Mouse (Mus musculus): ENCODE measurements around the gene Rhoj.

Gene Rhoj

DNA sequence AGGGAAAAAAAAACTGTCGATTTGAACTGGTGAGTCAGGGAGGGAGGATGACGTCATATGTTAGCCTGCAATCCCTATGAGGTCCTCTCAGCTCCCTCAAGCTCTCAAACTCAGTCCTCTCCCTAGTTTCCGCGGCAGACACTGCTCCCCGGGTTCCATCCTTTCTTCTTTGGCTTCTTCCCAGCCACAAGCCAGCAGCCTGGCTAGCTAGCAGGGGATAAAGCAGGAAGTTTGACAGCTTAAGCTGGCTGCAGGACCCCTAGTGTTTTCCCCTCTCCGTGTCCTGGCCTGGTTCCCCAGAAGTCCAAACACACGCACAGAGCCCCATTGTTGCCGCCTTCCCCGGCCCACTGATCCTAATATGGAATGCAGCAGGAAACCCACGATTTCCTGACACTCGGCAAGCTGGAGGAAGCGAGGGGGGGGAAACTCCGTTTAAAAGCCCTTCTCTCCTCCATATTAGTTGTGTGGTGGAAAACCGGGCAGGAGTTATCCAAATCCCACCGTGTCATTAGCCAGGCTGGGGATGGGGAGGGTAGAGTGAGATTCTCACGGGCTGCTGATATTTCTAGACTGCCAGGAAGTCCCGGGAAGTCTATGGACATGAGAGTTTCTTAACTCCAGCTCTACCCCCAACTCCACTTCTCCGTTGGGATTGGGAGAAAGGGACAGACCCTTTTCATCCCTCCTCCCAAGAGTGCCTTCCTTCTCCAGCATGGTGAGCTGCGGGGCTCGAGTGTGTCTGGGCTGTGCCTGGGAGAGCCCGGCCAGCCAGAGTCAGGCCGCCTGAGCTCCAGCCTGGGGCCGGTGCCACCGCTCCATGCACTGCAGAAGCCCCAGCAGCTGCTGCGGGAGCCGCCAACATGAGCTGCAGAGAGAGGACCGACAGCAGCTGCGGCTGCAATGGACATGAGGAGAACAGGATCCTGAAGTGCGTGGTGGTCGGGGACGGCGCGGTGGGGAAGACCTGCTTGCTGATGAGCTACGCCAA is at the start of gene Rhoj:
Gene Rhoj, plus strand, starts transcription at position 362 of the 991 bp plus-strand sequence.
- DNase-seq (ENCODE audit: extremely low read depth, low read depth): no peak

- peak; percentile 40 for DNase-seq (ENCODE audit: extremely low read depth, low read depth)
Measured at GRCm38 (mm10) chr12:75271726-75272125, 36.4 kb upstream of the Rhoj start.

DNA sequence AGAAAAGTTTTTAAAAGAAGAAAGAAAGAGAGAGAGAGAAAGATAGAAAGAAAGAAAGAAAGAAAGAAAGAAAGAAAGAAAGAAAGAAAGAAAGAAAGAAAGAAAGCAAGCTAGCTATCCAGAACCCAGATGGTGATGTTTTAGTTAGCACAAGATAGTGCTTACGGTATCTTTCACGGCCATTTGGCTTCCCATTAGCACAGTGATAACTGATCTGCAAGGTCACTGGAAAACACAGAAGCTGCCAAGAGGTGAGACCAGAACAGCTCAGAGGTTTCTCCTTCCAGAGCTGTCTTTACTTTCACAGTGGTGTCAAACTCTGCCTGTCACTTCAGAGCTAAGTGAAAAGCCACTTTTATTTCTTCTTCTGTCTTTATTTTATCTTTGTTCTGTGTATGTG is 32.4 kb upstream of the Rhoj start:
- DNase-seq (ENCODE audit: extremely low read depth, low read depth): no peak

DNA sequence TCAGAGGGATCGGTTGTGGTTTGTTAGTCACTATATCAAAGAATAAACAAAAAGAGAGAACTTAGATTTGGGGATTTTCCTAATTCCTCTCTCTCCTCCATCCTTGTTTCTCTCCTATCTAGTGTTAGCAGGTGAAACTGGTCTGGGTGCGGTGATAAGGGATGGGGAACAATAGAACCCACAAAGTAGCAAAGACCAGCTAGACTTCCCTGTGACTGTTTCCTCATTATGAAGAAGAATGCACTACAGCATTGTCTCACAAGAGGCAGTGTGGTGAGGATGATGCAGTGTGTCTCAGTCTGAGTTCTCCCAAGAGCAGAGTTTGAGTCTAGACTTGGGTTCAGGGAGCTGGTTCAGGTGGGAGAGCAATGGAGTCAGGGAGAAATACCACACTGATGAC is 30.7 kb upstream of the Rhoj start:
- DNase-seq (ENCODE audit: extremely low read depth, low read depth): peak; percentile 79

DNA sequence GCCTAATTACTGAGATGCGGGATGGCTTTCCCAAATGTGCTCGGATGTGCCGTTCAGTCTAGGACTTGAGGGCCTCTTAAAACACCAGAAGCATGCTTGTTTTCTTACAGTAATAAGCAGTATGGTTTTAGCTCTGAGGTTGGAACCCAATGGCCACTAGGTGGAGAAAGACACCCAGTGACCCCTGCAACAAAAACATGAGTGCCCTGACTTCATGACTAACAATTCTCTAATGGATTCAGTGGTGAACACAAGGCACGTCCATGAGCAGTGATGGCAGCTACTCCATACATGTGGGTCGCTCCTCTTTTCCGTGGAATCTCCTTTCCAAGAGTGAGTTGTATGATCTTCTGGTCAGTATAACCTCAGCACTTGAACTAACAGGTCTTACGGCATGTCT is 27.6 kb upstream of the Rhoj start:
- no peak for DNase-seq (ENCODE audit: extremely low read depth, low read depth)

DNA sequence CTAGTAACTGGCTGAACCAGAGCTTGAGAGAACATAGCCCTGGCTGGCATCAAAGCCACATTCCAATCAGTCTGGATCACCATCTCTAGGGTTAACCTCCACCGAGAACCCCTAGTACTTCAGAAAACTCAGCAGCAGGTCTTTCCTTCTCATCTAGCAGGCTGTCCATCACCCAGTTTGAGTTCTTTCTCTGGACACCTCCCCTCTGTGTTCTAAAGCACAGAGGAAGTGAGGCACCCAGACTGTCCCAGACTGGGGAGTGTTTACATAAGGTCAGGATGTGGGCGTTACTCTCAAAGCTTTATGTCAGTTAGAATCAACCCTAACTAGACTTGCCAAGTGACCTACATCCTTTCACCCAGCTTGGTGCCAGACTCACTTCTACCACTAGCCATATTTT is 24.9 kb upstream of the Rhoj start:
- no peak for DNase-seq (ENCODE audit: extremely low read depth, low read depth)

DNA sequence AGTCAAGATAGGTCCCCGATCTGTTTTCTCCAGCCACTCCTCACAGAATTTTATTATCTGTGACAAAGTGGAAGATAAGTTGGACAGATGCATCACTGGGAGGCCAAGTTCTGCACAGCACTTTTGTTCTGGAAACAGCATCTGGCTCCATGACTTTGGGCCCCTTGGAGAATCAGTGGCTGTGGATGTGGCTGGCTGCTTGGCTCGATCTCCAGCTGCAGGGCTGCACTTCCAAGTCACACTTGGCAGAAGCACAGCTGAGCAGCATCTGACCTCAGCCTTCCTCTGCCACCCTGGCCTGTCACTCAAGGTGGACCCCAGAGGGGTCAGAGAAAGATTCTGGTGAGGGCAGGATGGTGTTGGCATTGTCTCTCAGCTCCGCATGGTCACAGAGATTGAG is 22.0 kb upstream of the Rhoj start:
- DNase-seq (ENCODE audit: extremely low read depth, low read depth): no peak

- DNase-seq (ENCODE audit: extremely low read depth, low read depth): no peak
Measured at GRCm38 (mm10) chr12:75290524-75290923, 17.6 kb upstream of the Rhoj start.

DNA sequence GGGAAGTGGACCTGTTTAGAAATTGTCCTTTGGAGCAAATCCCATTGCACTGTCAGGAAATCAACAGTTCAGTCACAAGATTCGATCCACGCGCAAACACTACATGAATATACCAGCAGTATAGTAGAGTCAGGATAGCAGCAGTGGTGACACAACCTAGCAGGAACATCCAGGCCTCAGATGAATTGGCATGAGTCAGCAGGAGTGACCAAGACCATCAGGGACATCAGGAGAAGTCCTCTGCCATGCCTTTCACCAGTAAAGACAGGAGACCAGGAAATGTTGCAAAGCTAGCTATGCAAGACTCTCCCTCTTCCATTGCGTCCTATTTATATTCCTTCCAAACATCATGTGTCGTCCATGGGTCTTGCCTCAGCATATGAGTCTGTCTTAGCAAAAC is 16.6 kb upstream of the Rhoj start:
- DNase-seq (ENCODE audit: extremely low read depth, low read depth): no peak

- no peak for DNase-seq (ENCODE audit: extremely low read depth, low read depth)
Measured at GRCm38 (mm10) chr12:75292939-75293338, 15.2 kb upstream of the Rhoj start.

GRCm38 (mm10) chr12:75299865-75300264 is 8.3 kb upstream of the Rhoj start:
- DNase-seq (ENCODE audit: extremely low read depth, low read depth): peak; percentile 55

GRCm38 (mm10) chr12:75304132-75304531 is 4.0 kb upstream of the Rhoj start:
- DNase-seq (ENCODE audit: extremely low read depth, low read depth): no peak

DNA sequence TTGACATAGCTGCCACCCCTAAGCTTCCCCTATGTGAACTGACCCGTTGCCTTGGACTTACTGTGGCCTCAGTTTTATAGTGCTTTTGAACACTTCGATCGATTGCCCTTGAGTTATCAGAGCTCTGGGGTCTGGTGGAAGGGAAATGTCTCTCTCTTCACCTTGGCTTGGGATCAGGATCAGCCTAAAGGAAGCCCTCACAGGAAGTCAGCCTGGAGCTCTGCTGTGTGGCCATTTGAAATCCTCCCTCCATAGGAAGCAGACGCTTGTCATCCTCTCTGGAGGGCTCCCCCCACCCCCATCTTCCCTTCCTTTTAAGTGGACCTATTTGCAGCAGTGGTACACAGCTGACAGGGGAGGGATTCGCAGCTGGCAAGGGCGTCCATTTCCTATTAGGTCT is 1.6 kb downstream of the Rhoj start:
- no peak for DNase-seq (ENCODE audit: extremely low read depth, low read depth)

DNA sequence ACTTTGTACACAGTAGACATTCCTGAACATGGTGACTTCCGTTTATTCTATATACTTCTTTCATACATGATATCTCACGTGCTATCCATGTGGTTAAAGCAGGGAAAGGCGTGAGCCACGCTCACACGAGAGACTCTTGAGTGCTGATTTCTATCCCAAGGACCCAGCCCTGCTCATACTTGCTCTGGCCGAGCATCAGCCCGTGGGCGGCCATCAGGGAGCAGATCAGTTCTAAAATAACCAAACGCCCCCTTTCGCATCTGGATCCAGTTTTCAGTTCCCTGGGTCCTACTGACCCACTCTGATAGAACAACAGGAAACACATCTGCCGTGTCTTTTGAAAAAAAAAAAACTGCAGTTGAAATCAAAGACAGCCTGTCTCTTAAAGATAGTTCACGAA is 2.6 kb downstream of the Rhoj start:
- no peak for DNase-seq (ENCODE audit: extremely low read depth, low read depth)

DNA sequence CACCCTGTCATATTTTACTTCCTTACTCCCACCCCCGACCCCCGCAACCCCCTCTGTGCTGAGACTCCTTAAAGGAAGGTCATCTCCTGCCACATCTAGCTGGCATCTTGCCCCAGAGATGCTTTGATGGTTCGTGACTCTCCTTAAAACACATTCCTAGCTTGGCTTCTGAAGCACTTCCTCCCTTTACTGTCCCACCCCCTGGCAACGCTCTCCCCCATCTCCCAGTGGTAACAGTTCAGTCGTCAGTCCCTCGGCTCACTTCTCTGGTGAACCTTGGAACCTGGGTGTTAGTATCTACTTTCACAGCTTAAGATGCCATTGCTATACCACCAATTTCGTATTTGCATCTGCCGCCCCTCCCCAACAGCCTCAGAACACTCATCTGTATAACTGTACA is 3.8 kb downstream of the Rhoj start:
- DNase-seq (ENCODE audit: extremely low read depth, low read depth): no peak

DNA sequence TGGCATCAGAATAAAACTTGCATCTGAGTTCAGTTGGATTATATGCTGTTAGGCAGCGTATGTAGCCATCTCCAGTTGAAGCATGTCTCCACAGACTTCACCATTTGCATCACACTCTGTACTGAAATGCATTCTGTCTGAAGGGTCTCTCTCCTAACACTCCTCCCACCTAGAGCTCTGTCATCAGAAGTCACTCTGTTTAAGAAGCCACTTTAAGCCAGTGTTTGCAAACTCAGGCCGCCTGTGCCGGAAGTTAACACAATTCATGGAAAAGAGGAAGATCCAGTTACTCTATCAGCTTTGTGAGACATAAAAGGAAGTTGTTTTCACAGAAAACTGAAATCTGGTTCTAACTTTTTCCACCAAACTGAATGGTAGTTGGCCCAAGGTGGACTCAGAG is 5.9 kb downstream of the Rhoj start:
- DNase-seq (ENCODE audit: extremely low read depth, low read depth): no peak

GRCm38 (mm10) chr12:75315851-75316250 is 7.7 kb downstream of the Rhoj start:
- no peak for DNase-seq (ENCODE audit: extremely low read depth, low read depth)

DNA sequence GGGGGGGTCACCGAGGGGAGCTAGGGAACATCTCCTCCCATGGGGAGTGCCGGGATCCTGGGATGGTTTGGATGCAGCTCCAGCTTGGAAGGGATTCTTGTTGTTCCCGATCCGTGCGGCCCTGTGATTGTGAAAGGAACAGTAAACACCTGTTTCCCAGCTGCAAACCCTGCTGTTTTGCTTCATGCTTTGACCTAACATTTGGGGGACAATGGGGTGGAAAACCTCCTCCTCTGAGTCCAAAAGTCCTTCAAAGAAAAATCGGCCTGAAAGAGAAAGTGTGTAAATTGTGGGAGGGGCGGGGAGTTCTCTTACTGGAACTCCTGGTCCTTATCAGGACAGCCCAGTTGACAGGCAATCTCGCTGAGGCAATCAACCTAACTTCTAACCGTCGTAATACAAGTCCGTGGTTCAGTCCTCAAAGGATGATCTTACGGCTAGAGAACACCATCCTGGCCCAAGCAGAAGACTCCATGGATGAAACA is 12.4 kb downstream of the Rhoj start:
- DNase-seq (ENCODE audit: extremely low read depth, low read depth): peak; percentile 53

DNA sequence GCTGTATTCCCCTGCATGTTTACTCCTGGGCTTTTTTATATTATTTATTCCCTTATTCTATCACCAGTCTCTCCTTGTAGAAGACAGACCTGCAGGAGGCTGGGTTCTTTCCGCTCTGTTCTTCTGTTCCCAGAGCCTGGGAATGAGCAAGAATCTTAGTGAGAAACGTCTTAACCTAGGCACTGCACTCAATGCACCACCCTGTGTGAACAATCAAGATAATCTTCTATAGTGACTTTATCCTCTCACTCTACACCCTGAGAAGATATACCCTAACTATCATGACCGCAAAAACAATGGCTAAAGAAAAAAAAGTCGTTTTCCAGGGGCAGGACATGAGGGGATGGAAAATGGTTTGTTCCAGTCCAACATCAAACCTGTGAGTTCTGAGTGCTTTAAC is 13.1 kb downstream of the Rhoj start:
- DNase-seq (ENCODE audit: extremely low read depth, low read depth): no peak

GRCm38 (mm10) chr12:75329188-75329587 is 21.1 kb downstream of the Rhoj start:
- DNase-seq (ENCODE audit: extremely low read depth, low read depth): no peak

DNA sequence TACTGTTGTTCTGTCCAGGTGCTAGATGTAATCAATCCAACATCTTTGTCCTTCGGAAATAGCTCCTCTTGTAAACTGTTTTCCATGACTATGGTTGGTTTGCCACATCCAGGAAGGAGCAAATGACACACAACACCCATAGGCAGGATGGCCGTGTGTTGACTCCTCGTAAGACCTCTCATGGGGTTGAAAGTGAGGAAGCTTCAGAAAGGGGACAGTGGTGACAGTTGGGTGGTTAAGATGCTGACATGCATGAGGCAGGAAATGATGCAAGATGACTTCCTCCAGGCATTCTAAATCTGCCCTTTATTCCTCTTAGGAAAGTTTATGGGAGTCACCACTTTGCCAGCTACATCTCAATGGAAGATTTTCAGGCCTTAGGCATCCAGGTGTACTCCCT is 31.8 kb downstream of the Rhoj start:
- no peak for DNase-seq (ENCODE audit: extremely low read depth, low read depth)

- DNase-seq (ENCODE audit: extremely low read depth, low read depth): no peak
Measured at GRCm38 (mm10) chr12:75340331-75340730, 32.2 kb downstream of the Rhoj start.

GRCm38 (mm10) chr12:75348551-75348950 is 40.4 kb downstream of the Rhoj start:
- DNase-seq (ENCODE audit: extremely low read depth, low read depth): no peak
